Mouse (Mus musculus): ENCODE results near the gene Tifa. TPM values are rescaled to one million over a fixed set of nuclear protein-coding genes. Genes with fewer than 3 reads are reported as not detected.

Gene Tifa
- polyA plus RNA-seq, 1 experiment from 2014 or later: 3.4 TPM

GRCm38 (mm10) chr3:127805071-127805470 is 15.5 kb downstream of the Tifa start:
- no peaks in the 10 kb centered on the region for H3K27me3 ChIP-seq (ENCODE audit: control insufficient read depth, insufficient read depth, low read length)
- no peak for ATAC-seq (replicated peaks; ENCODE audit: insufficient number of reproducible peaks, low FRiP score, low TSS enrichment)
- H3K4me3 ChIP-seq (ENCODE audit: low read depth, low read length): no peak overlapping the region
- H3K36me3 ChIP-seq (ENCODE audit: control insufficient read depth, insufficient read depth, low read length): peaks cover 14% of the 10 kb centered on the region
- H3K27ac ChIP-seq (ENCODE audit: low read depth, low read length): no peak overlapping the region
- no peaks in the 10 kb centered on the region for H3K9me3 ChIP-seq (replicated peaks; ENCODE audit: control insufficient read depth, low read length)
- H3K9ac ChIP-seq (ENCODE audit: low read depth, low read length): no peak overlapping the region
- 84% methylated on average over 12 of the region's 12 CpGs for WGBS (ENCODE audit: insufficient replicate concordance)
- H3K4me1 ChIP-seq (ENCODE audit: control insufficient read depth, insufficient read depth, low read length): no peaks in the 10 kb centered on the region
- H3K4me2 ChIP-seq: no peak overlapping the region

- Histone ChIP-seq H3K27ac (ENCODE audit: low read depth, low read length) (no peak overlapping the region), H3K9ac (ENCODE audit: low read depth, low read length) (no peak overlapping the region), H3K9me3 (replicated peaks; ENCODE audit: control insufficient read depth, low read length) (no peaks in the 10 kb centered on the region), H3K27me3 (ENCODE audit: control insufficient read depth, insufficient read depth, low read length) (no peaks in the 10 kb centered on the region), H3K4me3 (ENCODE audit: low read depth, low read length) (no peak overlapping the region), H3K36me3 (ENCODE audit: control insufficient read depth, insufficient read depth, low read length) (peaks cover 14% of the 10 kb centered on the region), H3K4me1 (ENCODE audit: control insufficient read depth, insufficient read depth, low read length) (no peaks in the 10 kb centered on the region), H3K4me2 (no peak overlapping the region)
- 86% methylated on average over 6 of the region's 6 CpGs for WGBS (ENCODE audit: insufficient replicate concordance)
- no peak for ATAC-seq (replicated peaks; ENCODE audit: insufficient number of reproducible peaks, low FRiP score, low TSS enrichment)
These were observed 16.4 kb downstream of the Tifa start for GRCm38 (mm10) chr3:127805991-127806390.

DNA sequence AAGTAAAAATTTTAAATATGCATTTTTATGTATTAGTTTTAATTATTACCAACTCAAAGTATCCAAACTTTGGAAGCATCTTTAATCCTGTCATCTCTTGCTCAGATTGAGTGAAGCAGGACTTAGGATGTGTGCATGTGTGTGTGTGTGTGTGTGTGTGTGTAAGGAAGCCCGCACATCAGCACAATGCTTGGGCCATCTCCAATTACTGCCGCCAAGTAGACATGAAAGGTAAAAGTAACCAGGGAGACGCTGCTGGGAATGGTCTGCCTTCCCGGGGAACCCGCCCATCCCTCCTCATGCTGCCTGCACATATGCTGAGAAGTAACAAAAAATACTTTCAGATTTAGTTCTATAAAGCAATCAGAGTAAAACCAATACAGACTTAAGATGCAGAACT is 18.2 kb downstream of the Tifa start:
- Histone ChIP-seq H3K27me3 (ENCODE audit: control insufficient read depth, insufficient read depth, low read length) (no peaks in the 10 kb centered on the region), H3K36me3 (ENCODE audit: control insufficient read depth, insufficient read depth, low read length) (peaks cover 16% of the 10 kb centered on the region), H3K4me1 (ENCODE audit: control insufficient read depth, insufficient read depth, low read length) (no peaks in the 10 kb centered on the region), H3K4me3 (ENCODE audit: low read depth, low read length) (no peak overlapping the region), H3K27ac (ENCODE audit: low read depth, low read length) (no peak overlapping the region), H3K9me3 (replicated peaks; ENCODE audit: control insufficient read depth, low read length) (no peaks in the 10 kb centered on the region), H3K9ac (ENCODE audit: low read depth, low read length) (no peak overlapping the region), H3K4me2 (no peak overlapping the region)
- 86% methylated on average over 5 of the region's 5 CpGs for WGBS (ENCODE audit: insufficient replicate concordance)
- no peak for ATAC-seq (replicated peaks; ENCODE audit: insufficient number of reproducible peaks, low FRiP score, low TSS enrichment)

- no peak overlapping the region for H3K9ac ChIP-seq (ENCODE audit: low read depth, low read length)
- H3K4me2 ChIP-seq: no peak overlapping the region
- 89% methylated on average over 7 of the region's 7 CpGs for WGBS (ENCODE audit: insufficient replicate concordance)
- no peaks in the 10 kb centered on the region for H3K9me3 ChIP-seq (replicated peaks; ENCODE audit: control insufficient read depth, low read length)
- H3K27ac ChIP-seq (ENCODE audit: low read depth, low read length): no peak overlapping the region
- H3K4me3 ChIP-seq (ENCODE audit: low read depth, low read length): no peak overlapping the region
- no peaks in the 10 kb centered on the region for H3K27me3 ChIP-seq (ENCODE audit: control insufficient read depth, insufficient read depth, low read length)
- H3K4me1 ChIP-seq (ENCODE audit: control insufficient read depth, insufficient read depth, low read length): no peaks in the 10 kb centered on the region
- ATAC-seq (replicated peaks; ENCODE audit: insufficient number of reproducible peaks, low FRiP score, low TSS enrichment): no peak
- peaks cover 20% of the 10 kb centered on the region for H3K36me3 ChIP-seq (ENCODE audit: control insufficient read depth, insufficient read depth, low read length)
These were observed 19.5 kb downstream of the Tifa start for GRCm38 (mm10) chr3:127809103-127809502.

- Histone ChIP-seq H3K9ac (ENCODE audit: low read depth, low read length) (no peak overlapping the region), H3K27ac (ENCODE audit: low read depth, low read length) (no peak overlapping the region), H3K27me3 (ENCODE audit: control insufficient read depth, insufficient read depth, low read length) (no peaks in the 10 kb centered on the region), H3K9me3 (replicated peaks; ENCODE audit: control insufficient read depth, low read length) (no peaks in the 10 kb centered on the region), H3K4me1 (ENCODE audit: control insufficient read depth, insufficient read depth, low read length) (no peaks in the 10 kb centered on the region), H3K4me2 (no peak overlapping the region), H3K36me3 (ENCODE audit: control insufficient read depth, insufficient read depth, low read length) (peaks cover 4% of the 10 kb centered on the region; the same call in 1 of the 2 replicates), H3K4me3 (ENCODE audit: low read depth, low read length) (no peak overlapping the region)
- no peak for ATAC-seq (replicated peaks; ENCODE audit: insufficient number of reproducible peaks, low FRiP score, low TSS enrichment)
- whole genome bisulfite sequencing (ENCODE audit: insufficient replicate concordance): 60% methylated on average over 7 of the region's 7 CpGs
These were observed 27.6 kb downstream of the Tifa start for GRCm38 (mm10) chr3:127817120-127817683.

- Histone ChIP-seq H3K4me3 (ENCODE audit: low read depth, low read length) (no peak overlapping the region), H3K9me3 (replicated peaks; ENCODE audit: control insufficient read depth, low read length) (no peaks in the 10 kb centered on the region), H3K27me3 (ENCODE audit: control insufficient read depth, insufficient read depth, low read length) (no peaks in the 10 kb centered on the region), H3K36me3 (ENCODE audit: control insufficient read depth, insufficient read depth, low read length) (no peaks in the 10 kb centered on the region), H3K4me2 (no peak overlapping the region), H3K4me1 (ENCODE audit: control insufficient read depth, insufficient read depth, low read length) (no peaks in the 10 kb centered on the region), H3K9ac (ENCODE audit: low read depth, low read length) (no peak overlapping the region), H3K27ac (ENCODE audit: low read depth, low read length) (no peak overlapping the region)
- ATAC-seq (replicated peaks; ENCODE audit: insufficient number of reproducible peaks, low FRiP score, low TSS enrichment): no peak
- 77% methylated on average over 11 of the region's 11 CpGs for WGBS (ENCODE audit: insufficient replicate concordance)
These were observed 29.4 kb downstream of the Tifa start for GRCm38 (mm10) chr3:127818694-127819663.

GRCm38 (mm10) chr3:127820400-127820799 is 30.8 kb downstream of the Tifa start:
- Histone ChIP-seq H3K4me1 (ENCODE audit: control insufficient read depth, insufficient read depth, low read length) (no peaks in the 10 kb centered on the region), H3K27ac (ENCODE audit: low read depth, low read length) (no peak overlapping the region), H3K9ac (ENCODE audit: low read depth, low read length) (no peak overlapping the region), H3K4me3 (ENCODE audit: low read depth, low read length) (no peak overlapping the region), H3K4me2 (no peak overlapping the region), H3K27me3 (ENCODE audit: control insufficient read depth, insufficient read depth, low read length) (no peaks in the 10 kb centered on the region), H3K36me3 (ENCODE audit: control insufficient read depth, insufficient read depth, low read length) (no peaks in the 10 kb centered on the region), H3K9me3 (replicated peaks; ENCODE audit: control insufficient read depth, low read length) (no peaks in the 10 kb centered on the region)
- no peak for ATAC-seq (replicated peaks; ENCODE audit: insufficient number of reproducible peaks, low FRiP score, low TSS enrichment)
- WGBS (ENCODE audit: insufficient replicate concordance): 81% methylated on average over 1 of the region's 1 CpGs

- Histone ChIP-seq H3K36me3 (ENCODE audit: control insufficient read depth, insufficient read depth, low read length) (no peaks in the 10 kb centered on the region), H3K9me3 (replicated peaks; ENCODE audit: control insufficient read depth, low read length) (no peaks in the 10 kb centered on the region), H3K4me1 (ENCODE audit: control insufficient read depth, insufficient read depth, low read length) (no peaks in the 10 kb centered on the region), H3K4me2 (no peak overlapping the region), H3K27ac (ENCODE audit: low read depth, low read length) (no peak overlapping the region), H3K9ac (ENCODE audit: low read depth, low read length) (no peak overlapping the region), H3K27me3 (ENCODE audit: control insufficient read depth, insufficient read depth, low read length) (no peaks in the 10 kb centered on the region), H3K4me3 (ENCODE audit: low read depth, low read length) (no peak overlapping the region)
- ATAC-seq (replicated peaks; ENCODE audit: insufficient number of reproducible peaks, low FRiP score, low TSS enrichment): no peak
- 80% methylated on average over 5 of the region's 5 CpGs for WGBS (ENCODE audit: insufficient replicate concordance)
These were observed 31.6 kb downstream of the Tifa start for GRCm38 (mm10) chr3:127821209-127821608.

Data from heart, embryonic 11.5 days (tissue).